Mouse (Mus musculus): ENCODE measurements around the gene Prdm2.

- TF ChIP-seq CTCF (IDR thresholded peaks at IDR 0.05; ENCODE audit: low read depth, low read length): no peak
- no peak for TF ChIP-seq POLR2A (IDR thresholded peaks at IDR 0.05; ENCODE audit: borderline replicate concordance, low read depth, low read length)
These were observed 45.2 kb upstream of the Prdm2 start for GRCm38 (mm10) chr4:143257971-143258370.
